Mouse (Mus musculus): ENCODE data around the gene Fbxw4. TPM values are rescaled to one million over a fixed set of nuclear protein-coding genes. Genes with fewer than 3 reads are reported as not detected.

Fbxw4 gene
- polyA plus RNA-seq, 1 experiment from 2014 or later = 3.2 TPM

- no peaks in the 10 kb centered on the region for H3K4me1 ChIP-seq (ENCODE audit: control insufficient read depth, insufficient read depth, low read length)
- H3K36me3 ChIP-seq (ENCODE audit: control insufficient read depth, insufficient read depth, low read length) = no peaks in the 10 kb centered on the region
- DNase-seq (ENCODE audit: low spot score, missing footprints) = no peak
- H3K4me2 ChIP-seq = no peak overlapping the region
- H3K9ac ChIP-seq (ENCODE audit: low read length) = no peak overlapping the region
- WGBS = 70% methylated on average over 6 of the region's 6 CpGs
- H3K27me3 ChIP-seq (ENCODE audit: control insufficient read depth, insufficient read depth, low read length) = peaks cover 24% of the 10 kb centered on the region
- no peak for ATAC-seq (ENCODE audit: low FRiP score)
- no peaks in the 10 kb centered on the region for H3K9me3 ChIP-seq (ENCODE audit: control insufficient read depth, low read length)
- no peak overlapping the region for H3K4me3 ChIP-seq (ENCODE audit: low read depth, low read length)
- H3K27ac ChIP-seq (ENCODE audit: low read depth, low read length) = no peak overlapping the region
Measured at GRCm38 (mm10) chr19:45535929-45536328, 124.2 kb downstream of the Fbxw4 start.

GRCm38 (mm10) chr19:45535214-45535735, 124.8 kb downstream of the Fbxw4 start:
- H3K36me3 ChIP-seq (ENCODE audit: control insufficient read depth, insufficient read depth, low read length) = no peaks in the 10 kb centered on the region
- no peaks in the 10 kb centered on the region for H3K9me3 ChIP-seq (ENCODE audit: control insufficient read depth, low read length)
- ATAC-seq (ENCODE audit: low FRiP score) (no peak), DNase-seq (ENCODE audit: low spot score, missing footprints) (no peak)
- H3K4me2 ChIP-seq = no peak overlapping the region
- H3K4me3 ChIP-seq (ENCODE audit: low read depth, low read length) = no peak overlapping the region
- H3K27ac ChIP-seq (ENCODE audit: low read depth, low read length) = no peak overlapping the region
- H3K9ac ChIP-seq (ENCODE audit: low read length) = no peak overlapping the region
- WGBS = 82% methylated on average over 8 of the region's 8 CpGs
- no peaks in the 10 kb centered on the region for H3K4me1 ChIP-seq (ENCODE audit: control insufficient read depth, insufficient read depth, low read length)
- H3K27me3 ChIP-seq (ENCODE audit: control insufficient read depth, insufficient read depth, low read length) = peaks cover 17% of the 10 kb centered on the region

GRCm38 (mm10) chr19:45533617-45534016, 126.5 kb downstream of the Fbxw4 start:
- no peaks in the 10 kb centered on the region for H3K4me1 ChIP-seq (ENCODE audit: control insufficient read depth, insufficient read depth, low read length)
- no peak overlapping the region for H3K27ac ChIP-seq (ENCODE audit: low read depth, low read length)
- no peak overlapping the region for H3K9ac ChIP-seq (ENCODE audit: low read length)
- H3K27me3 ChIP-seq (ENCODE audit: control insufficient read depth, insufficient read depth, low read length) = peaks cover 7% of the 10 kb centered on the region
- H3K4me2 ChIP-seq = no peak overlapping the region
- WGBS = 69% methylated on average over 7 of the region's 7 CpGs
- ATAC-seq (ENCODE audit: low FRiP score) (no peak), DNase-seq (ENCODE audit: low spot score, missing footprints) (no peak)
- no peaks in the 10 kb centered on the region for H3K36me3 ChIP-seq (ENCODE audit: control insufficient read depth, insufficient read depth, low read length)
- H3K9me3 ChIP-seq (ENCODE audit: control insufficient read depth, low read length) = no peaks in the 10 kb centered on the region
- H3K4me3 ChIP-seq (ENCODE audit: low read depth, low read length) = no peak overlapping the region

- Histone ChIP-seq H3K9ac (ENCODE audit: low read length) (no peak overlapping the region), H3K4me1 (ENCODE audit: control insufficient read depth, insufficient read depth, low read length) (no peaks in the 10 kb centered on the region), H3K27ac (ENCODE audit: low read depth, low read length) (no peak overlapping the region), H3K4me3 (ENCODE audit: low read depth, low read length) (no peak overlapping the region), H3K9me3 (ENCODE audit: control insufficient read depth, low read length) (no peaks in the 10 kb centered on the region), H3K27me3 (ENCODE audit: control insufficient read depth, insufficient read depth, low read length) (no peaks in the 10 kb centered on the region; the same call in none of the 2 replicates), H3K4me2 (no peak overlapping the region), H3K36me3 (ENCODE audit: control insufficient read depth, insufficient read depth, low read length) (peaks cover 5% of the 10 kb centered on the region; the same call in 1 of the 2 replicates)
- no peak for DNase-seq (ENCODE audit: low spot score, missing footprints)
- WGBS = 72% methylated on average over 6 of the region's 6 CpGs
- no peak for ATAC-seq (ENCODE audit: low FRiP score)
Measured at GRCm38 (mm10) chr19:45531554-45531953, 128.6 kb downstream of the Fbxw4 start.

- no peak for ATAC-seq (ENCODE audit: low FRiP score)
- Histone ChIP-seq H3K27me3 (ENCODE audit: control insufficient read depth, insufficient read depth, low read length) (no peaks in the 10 kb centered on the region; the same call in 1 of the 2 replicates), H3K27ac (ENCODE audit: low read depth, low read length) (no peak overlapping the region), H3K4me2 (no peak overlapping the region), H3K36me3 (ENCODE audit: control insufficient read depth, insufficient read depth, low read length) (peaks cover 5% of the 10 kb centered on the region; the same call in 1 of the 2 replicates), H3K4me1 (ENCODE audit: control insufficient read depth, insufficient read depth, low read length) (no peaks in the 10 kb centered on the region), H3K4me3 (ENCODE audit: low read depth, low read length) (no peak overlapping the region), H3K9me3 (ENCODE audit: control insufficient read depth, low read length) (no peaks in the 10 kb centered on the region), H3K9ac (ENCODE audit: low read length) (no peak overlapping the region)
- DNase-seq (ENCODE audit: low spot score, missing footprints) = no peak
- WGBS = 89% methylated on average over 15 of the region's 15 CpGs
Measured at GRCm38 (mm10) chr19:45530200-45530995, 129.7 kb downstream of the Fbxw4 start.

- WGBS = 83% methylated on average over 5 of the region's 5 CpGs
- no peaks in the 10 kb centered on the region for H3K4me1 ChIP-seq (ENCODE audit: control insufficient read depth, insufficient read depth, low read length)
- no peak overlapping the region for H3K4me2 ChIP-seq
- H3K36me3 ChIP-seq (ENCODE audit: control insufficient read depth, insufficient read depth, low read length) = peaks cover 5% of the 10 kb centered on the region; the same call in 1 of the 2 replicates
- no peak overlapping the region for H3K4me3 ChIP-seq (ENCODE audit: low read depth, low read length)
- no peaks in the 10 kb centered on the region for H3K9me3 ChIP-seq (ENCODE audit: control insufficient read depth, low read length)
- no peak overlapping the region for H3K27ac ChIP-seq (ENCODE audit: low read depth, low read length)
- ATAC-seq (ENCODE audit: low FRiP score) (no peak), DNase-seq (ENCODE audit: low spot score, missing footprints) (no peak)
- no peak overlapping the region for H3K9ac ChIP-seq (ENCODE audit: low read length)
- H3K27me3 ChIP-seq (ENCODE audit: control insufficient read depth, insufficient read depth, low read length) = no peaks in the 10 kb centered on the region; the same call in 1 of the 2 replicates
Measured at GRCm38 (mm10) chr19:45529294-45529693, 130.8 kb downstream of the Fbxw4 start.

Other genes starting within 250 kb of the Fbxw4 start
- 14.3 and 16.5 TPM in 2 replicates for gene Poll, start 99.8 kb downstream of the Fbxw4 start, polyA plus RNA-seq (2014; fragmentation: Nextera tagmentation; extraction: Ambion mirVana)
- 47.7 and 54.3 TPM in 2 replicates for gene Gm17018, start 99.7 kb downstream of the Fbxw4 start, polyA plus RNA-seq (2014; fragmentation: Nextera tagmentation; extraction: Ambion mirVana)
- gene Fgf8, start 82.6 kb upstream of the Fbxw4 start, polyA plus RNA-seq (2014; fragmentation: Nextera tagmentation; extraction: Ambion mirVana) = 8.5 and 11.4 TPM in 2 replicates
- gene Npm3, start 89.3 kb upstream of the Fbxw4 start, polyA plus RNA-seq (2014; fragmentation: Nextera tagmentation; extraction: Ambion mirVana) = 9.3 and 10.4 TPM in 2 replicates
- gene Mgea5, start 123.5 kb upstream of the Fbxw4 start, polyA plus RNA-seq (2014; fragmentation: Nextera tagmentation; extraction: Ambion mirVana) = 68.8 and 78.9 TPM in 2 replicates
- gene Kcnip2, start 155.7 kb upstream of the Fbxw4 start, polyA plus RNA-seq (2014; fragmentation: Nextera tagmentation; extraction: Ambion mirVana) = 0.66 and 1.0 TPM in 2 replicates

All from midbrain, embryonic 11.5 days (tissue).